Mouse (Mus musculus) stomach, postnatal 0 days (tissue): Measurements from ENCODE around the gene Cdx2. TPM values are rescaled to one million over a fixed set of nuclear protein-coding genes. Genes with fewer than 3 reads are reported as not detected.

Experiments used
- ATAC-seq: fragments of 200-750 bp; cut with Nextera tagmentation; 2 replicates; pipeline ENCODE4 v1.8.0; 2017; ENCODE audit not compliant: low FRiP score, low TSS enrichment
- DNase-seq: peaks from one replicate; pipeline ENCODE4 v3.0.0-alpha.2; 2016; ENCODE audit warnings: low spot score
- H3K27ac ChIP-seq: fragments of 300-500 bp; sonication (generic); replicated peaks from 2 replicates; pipeline ENCODE4 v1.5.1; 2014; ENCODE audit warnings: mild to moderate bottlenecking, control low read depth
- H3K27me3 ChIP-seq: fragments of 300-500 bp; sonication (generic); 2 replicates; pipeline ENCODE4 v1.6.1; 2014; ENCODE audit warnings: low read length; ENCODE audit not compliant: control insufficient read depth, insufficient read depth
- H3K36me3 ChIP-seq: fragments of 300-500 bp; sonication (generic); 2 replicates; pipeline ENCODE4 v1.6.1; 2014; ENCODE audit warnings: low read length, mixed read lengths; ENCODE audit not compliant: control insufficient read depth, insufficient read depth
- H3K4me1 ChIP-seq: fragments of 300-500 bp; sonication (generic); replicated peaks from 2 replicates; pipeline ENCODE4 v1.6.1; 2014; ENCODE audit warnings: antibody characterized with exemption; ENCODE audit not compliant: control insufficient read depth, insufficient read depth
- H3K4me2 ChIP-seq: fragments of 300-500 bp; sonication (generic); replicated peaks from 2 replicates; pipeline ENCODE4 v1.6.1; 2014; ENCODE audit warnings: low read depth, mild to moderate bottlenecking, control low read depth, moderate library complexity
- H3K4me3 ChIP-seq: fragments of 300-500 bp; sonication (generic); 2 replicates; pipeline ENCODE4 v1.5.1; 2014; ENCODE audit warnings: low read depth, low read length, control low read depth
- H3K9ac ChIP-seq: fragments of 300-500 bp; sonication (generic); 2 replicates; pipeline ENCODE4 v1.6.1; 2014; ENCODE audit warnings: mild to moderate bottlenecking, low read length, control low read depth, mixed read lengths
- H3K9me3 ChIP-seq: fragments of 300-500 bp; sonication (generic); 2 replicates; pipeline ENCODE4 v1.6.1; 2016; ENCODE audit warnings: low read length; ENCODE audit not compliant: control insufficient read depth
- CTCF ChIP-seq: IDR thresholded peaks from 2 replicates; pipeline ENCODE4 v1.5.1; 2016; ENCODE audit warnings: antibody characterized with exemption, low read depth, mild to moderate bottlenecking, moderate library complexity
- EP300 ChIP-seq: optimal IDR thresholded peaks from 2 replicates; pipeline ENCODE3; 2016; ENCODE audit warnings: antibody characterized with exemption
- WGBS: fragments of 180-500 bp; shearing (Covaris S2); extraction: QIAGEN DNeasy Blood & Tissue Kit; methylation state at CpG from one replicate; pipeline ENCODE4 v1.1.7; 2014; 5-methylcytosine and 5-hydroxymethylcytosine counted together
- polyA plus RNA-seq: library from polyadenylated mRNA; unstranded; fragments of >200 nt; fragmentation: Nextera tagmentation; extraction: Ambion mirVana; gene quantifications from 2 replicates; pipeline ENCODE4 v1.2.1, GENCODE M21; 2015

Gene Cdx2
- polyA plus RNA-seq, 1 experiment from 2014 or later = 0.06 TPM

- Histone ChIP-seq H3K36me3 (no peaks in the 10 kb centered on the region), H3K27me3 (peaks cover 4% of the 10 kb centered on the region; the same call in 1 of the 2 replicates), H3K9me3 (no peaks in the 10 kb centered on the region), H3K4me2 (no peak within 1 kb of the TSS), H3K4me3 (no peak within 1 kb of the TSS), H3K27ac (no peak within 1 kb of the TSS), H3K9ac (no peak within 1 kb of the TSS), H3K4me1 (no peaks in the 10 kb centered on the region)
- no peak for DNase-seq
- ATAC-seq = no peak
- TF ChIP-seq CTCF (no peak), EP300 (no peak)
- 43% methylated on average over 8 of the region's 8 CpGs for WGBS
Observed at GRCm38 (mm10) chr5:147322183-147322582, 15.1 kb upstream of the Cdx2 start, which contains the start of gene Urad. Urad (minus strand) TSS chr5:147322440.

GRCm38 (mm10) chr5:147319653-147320052 lies 12.6 kb upstream of the Cdx2 start:
- H3K9ac ChIP-seq = no peak overlapping the region
- no peak overlapping the region for H3K27ac ChIP-seq
- TF ChIP-seq EP300 (no peak), CTCF (peak; percentile 94)
- no peak overlapping the region for H3K4me2 ChIP-seq
- ATAC-seq = peak; percentile 65
- H3K9me3 ChIP-seq = no peaks in the 10 kb centered on the region
- no peak for DNase-seq
- no peak overlapping the region for H3K4me3 ChIP-seq
- H3K27me3 ChIP-seq = peaks cover 13% of the 10 kb centered on the region; the same call in 1 of the 2 replicates
- no peaks in the 10 kb centered on the region for H3K36me3 ChIP-seq
- no peaks in the 10 kb centered on the region for H3K4me1 ChIP-seq

GRCm38 (mm10) chr5:147317991-147318390 lies 10.9 kb upstream of the Cdx2 start:
- no peak overlapping the region for H3K27ac ChIP-seq
- WGBS = 29% methylated on average over 7 of the region's 7 CpGs
- H3K4me3 ChIP-seq = no peak overlapping the region
- H3K9ac ChIP-seq = no peak overlapping the region
- no peaks in the 10 kb centered on the region for H3K4me1 ChIP-seq
- H3K36me3 ChIP-seq = no peaks in the 10 kb centered on the region
- peaks cover 16% of the 10 kb centered on the region; the same call in 1 of the 2 replicates for H3K27me3 ChIP-seq
- H3K4me2 ChIP-seq = no peak overlapping the region
- no peak for DNase-seq
- TF ChIP-seq EP300 = no peak
- peak; percentile 63 for TF ChIP-seq CTCF
- H3K9me3 ChIP-seq = no peaks in the 10 kb centered on the region
- no peak for ATAC-seq

GRCm38 (mm10) chr5:147317321-147317720 lies 10.3 kb upstream of the Cdx2 start:
- H3K4me1 ChIP-seq = no peaks in the 10 kb centered on the region
- no peak overlapping the region for H3K27ac ChIP-seq

GRCm38 (mm10) chr5:147315432-147316075 lies 8.5 kb upstream of the Cdx2 start:
- 5% methylated on average over 25 of the region's 25 CpGs for WGBS
- Histone ChIP-seq H3K27me3 (peaks cover 17% of the 10 kb centered on the region; the same call in 1 of the 2 replicates), H3K4me2 (no peak overlapping the region), H3K36me3 (no peaks in the 10 kb centered on the region), H3K27ac (no peak overlapping the region), H3K9me3 (no peaks in the 10 kb centered on the region), H3K4me1 (no peaks in the 10 kb centered on the region), H3K4me3 (no peak overlapping the region), H3K9ac (no peak overlapping the region)
- TF ChIP-seq EP300 (no peak), CTCF (no peak)
- ATAC-seq (no peak; the same call in 1 of the 2 replicates), DNase-seq (no peak)

More at GRCm38 (mm10) chr5:147317321-147317720, 10.3 kb upstream of the Cdx2 start:
- ATAC-seq (no peak), DNase-seq (no peak)
- H3K4me2 ChIP-seq = no peak overlapping the region
- no peak overlapping the region for H3K9ac ChIP-seq
- H3K4me3 ChIP-seq = no peak overlapping the region
- TF ChIP-seq CTCF (no peak), EP300 (no peak)
- peaks cover 17% of the 10 kb centered on the region; the same call in 1 of the 2 replicates for H3K27me3 ChIP-seq
- no peaks in the 10 kb centered on the region for H3K36me3 ChIP-seq
- WGBS = 5% methylated on average over 7 of the region's 7 CpGs
- no peaks in the 10 kb centered on the region for H3K9me3 ChIP-seq

GRCm38 (mm10) chr5:147314646-147315431 lies 7.8 kb upstream of the Cdx2 start:
- 3% methylated on average over 39 of the region's 39 CpGs for WGBS
- H3K9ac ChIP-seq = no peak overlapping the region
- DNase-seq (no peak), ATAC-seq (peak; percentile 51)
- H3K27ac ChIP-seq = no peak overlapping the region
- H3K4me3 ChIP-seq = no peak overlapping the region
- H3K4me1 ChIP-seq = no peaks in the 10 kb centered on the region
- H3K36me3 ChIP-seq = no peaks in the 10 kb centered on the region
- no peaks in the 10 kb centered on the region for H3K9me3 ChIP-seq
- no peak overlapping the region for H3K4me2 ChIP-seq
- peaks cover 23% of the 10 kb centered on the region; the same call in 1 of the 2 replicates for H3K27me3 ChIP-seq
- no peak for TF ChIP-seq EP300
- no peak for TF ChIP-seq CTCF
